In genomic region chr19:14165775-14166174, GRCm38 (mm10) we compare ENCODE assay signal across 15 mouse cellular contexts.
DNase-seq lines count a peak whose midpoint lies in the region; ATAC-seq and TF ChIP-seq lines count a peak whose summit lies in the region.
"Had no signal": no experiment of that assay in that cellular context is flagged by ENCODE, and none has a peak within 500 bp of the region (broad histone marks: within the 10 kb centered on the region; RNA-seq: fewer than 3 reads in every experiment).

No protein-coding gene starts in this region.

- H3K9me3 ChIP-seq in hindbrain, postnatal 0 days (ENCODE audit: low read length): no peaks in the 10 kb centered on the region
- no peaks in the 10 kb centered on the region for H3K9me3 ChIP-seq in hindbrain, embryonic 14.5 days (ENCODE audit: control insufficient read depth, low read length)
- H3K9me3 ChIP-seq in forebrain, postnatal 0 days (ENCODE audit: low read length): no peaks in the 10 kb centered on the region
- no peaks in the 10 kb centered on the region for H3K9me3 ChIP-seq in heart, embryonic 12.5 days (replicated peaks)
- H3K9me3 ChIP-seq: midbrain, embryonic 12.5 days had no signal

- no peak overlapping the region for H3K9ac ChIP-seq in hindbrain, postnatal 0 days (replicated peaks; ENCODE audit: low read length)
- no peak overlapping the region for H3K9ac ChIP-seq in hindbrain, embryonic 14.5 days
- no peak overlapping the region for H3K9ac ChIP-seq in forebrain, postnatal 0 days
- no peak overlapping the region for H3K9ac ChIP-seq in heart, embryonic 12.5 days
- H3K9ac ChIP-seq: midbrain, embryonic 12.5 days had no signal

- no peak overlapping the region for H3K27ac ChIP-seq in hindbrain, postnatal 0 days
- no peak overlapping the region for H3K27ac ChIP-seq in hindbrain, embryonic 14.5 days
- H3K27ac ChIP-seq in forebrain, postnatal 0 days (ENCODE audit: low read depth, low read length): no peak overlapping the region
- no peak overlapping the region for H3K27ac ChIP-seq in heart, embryonic 12.5 days (ENCODE audit: poor library complexity, severe bottlenecking)
- H3K27ac ChIP-seq: macrophage; midbrain, embryonic 12.5 days had no signal

- no peaks in the 10 kb centered on the region for H3K36me3 ChIP-seq in hindbrain, postnatal 0 days (ENCODE audit: insufficient read depth, low read length)
- no peaks in the 10 kb centered on the region for H3K36me3 ChIP-seq in hindbrain, embryonic 14.5 days (replicated peaks; ENCODE audit: control insufficient read depth, insufficient read depth)
- no peaks in the 10 kb centered on the region for H3K36me3 ChIP-seq in forebrain, postnatal 0 days (ENCODE audit: insufficient read depth)
- H3K36me3 ChIP-seq in heart, embryonic 12.5 days: no peaks in the 10 kb centered on the region
- H3K36me3 ChIP-seq: midbrain, embryonic 12.5 days had no signal

- H3K4me2 ChIP-seq in hindbrain, postnatal 0 days (ENCODE audit: low read depth, low read length): no peak overlapping the region
- no peak overlapping the region for H3K4me2 ChIP-seq in hindbrain, embryonic 14.5 days (replicated peaks)
- H3K4me2 ChIP-seq in forebrain, postnatal 0 days (ENCODE audit: low read depth): no peak overlapping the region
- H3K4me2 ChIP-seq in heart, embryonic 12.5 days: no peak overlapping the region
- H3K4me2 ChIP-seq: midbrain, embryonic 12.5 days had no signal

- ATAC-seq in hindbrain, postnatal 0 days: 0 out of 2 replicates have a peak, but pooled peaks have one; percentile 35
- ATAC-seq in hindbrain, embryonic 14.5 days (ENCODE audit: low FRiP score): no peak
- peak; percentile 87 for ATAC-seq in forebrain, postnatal 0 days
- peak; percentile 53; the same call in 1 of the 2 replicates for ATAC-seq in heart, embryonic 12.5 days (ENCODE audit: insufficient number of reproducible peaks, low FRiP score)

- no peaks in the 10 kb centered on the region for H3K4me1 ChIP-seq in hindbrain, postnatal 0 days (ENCODE audit: insufficient read depth, low read length)
- 0 out of 2 replicates have a peak, but pooled peaks cover 3% of the 10 kb centered on the region for H3K4me1 ChIP-seq in hindbrain, embryonic 14.5 days (replicated peaks; ENCODE audit: control insufficient read depth, insufficient read depth, low read length)
- H3K4me1 ChIP-seq in forebrain, postnatal 0 days (ENCODE audit: insufficient read depth): no peaks in the 10 kb centered on the region
- peaks cover 3% of the 10 kb centered on the region; the same call in 1 of the 2 replicates for H3K4me1 ChIP-seq in heart, embryonic 12.5 days (replicated peaks)

- TF ChIP-seq CTCF in hindbrain, postnatal 0 days (IDR thresholded peaks at IDR 0.05; ENCODE audit: low read depth): no peak
- TF ChIP-seq CTCF in forebrain, postnatal 0 days (IDR thresholded peaks at IDR 0.05; ENCODE audit: low read depth): no peak

- DNase-seq in hindbrain, postnatal 0 days (ENCODE audit: low spot score): peak; percentile 39
- DNase-seq in hindbrain, embryonic 14.5 days (ENCODE audit: low spot score): no peak
- DNase-seq in forebrain, postnatal 0 days: peak; percentile 24
- DNase-seq in retina, postnatal 1 day: peak; percentile 58
- DNase-seq in adrenal gland, postnatal 14 days: no peak
- no peak for DNase-seq in frontal cortex, postnatal 36 days (ENCODE audit: low spot score in 2 of 2)
- DNase-seq: adrenal gland, adult 8-10 months; cerebellum, postnatal 25 days; kidney, adult 9 months; kidney, postnatal 4 days; lung, adult 2 months; thymus, adult 2 months had no signal

- WGBS in hindbrain, postnatal 0 days: 54% methylated on average over 2 of the region's 2 CpGs
- 52% methylated on average over 2 of the region's 2 CpGs for WGBS in hindbrain, embryonic 14.5 days
- WGBS in forebrain, postnatal 0 days: 20% methylated on average over 2 of the region's 2 CpGs
- 42% methylated on average over 2 of the region's 2 CpGs for whole genome bisulfite sequencing in heart, embryonic 12.5 days

- H3K27me3 ChIP-seq in hindbrain, postnatal 0 days (ENCODE audit: insufficient read depth, low read length): no peaks in the 10 kb centered on the region
- H3K27me3 ChIP-seq in hindbrain, embryonic 14.5 days (ENCODE audit: control insufficient read depth, insufficient read depth, low read length): no peaks in the 10 kb centered on the region
- no peaks in the 10 kb centered on the region for H3K27me3 ChIP-seq in forebrain, postnatal 0 days (ENCODE audit: insufficient read depth, low read length)
- peaks cover 42% of the 10 kb centered on the region for H3K27me3 ChIP-seq in heart, embryonic 12.5 days (replicated peaks)

- H3K4me3 ChIP-seq in hindbrain, postnatal 0 days (ENCODE audit: low read length): no peak overlapping the region
- H3K4me3 ChIP-seq in hindbrain, embryonic 14.5 days (replicated peaks; ENCODE audit: low read length): no peak overlapping the region
- no peak overlapping the region for H3K4me3 ChIP-seq in forebrain, postnatal 0 days (ENCODE audit: low read depth, low read length)
- no peak overlapping the region for H3K4me3 ChIP-seq in heart, embryonic 12.5 days
- H3K4me3 ChIP-seq: midbrain, embryonic 12.5 days had no signal

Comparison
In these comparisons a context has a peak if more than half of its experiments do, and no peak if none do; other contexts are left out.
1. DNase-seq: peak in hindbrain, postnatal 0 days (single experiment), forebrain, postnatal 0 days (single experiment) and retina, postnatal 1 day (single experiment); none in hindbrain, embryonic 14.5 days (single experiment), adrenal gland, postnatal 14 days (single experiment) and frontal cortex, postnatal 36 days (0 of 2).